Mouse (Mus musculus) Patski (cell line): ENCODE results near the gene Tspan5. TPM values are rescaled to one million over a fixed set of nuclear protein-coding genes. Genes with fewer than 3 reads are reported as not detected.

Experiments used
- ATAC-seq: fragments of 100-300 bp; one replicate; pipeline ENCODE4 v1.8.0; 2021
- CTCF ChIA-PET: fragments of 350-600 bp; sonication (Branson Sonifier 250); formaldehyde crosslinking; loops from one replicate; lab custom pipeline; 2022; ENCODE audit warnings: inconsistent platforms; lab: Charles Lee
- POLR2A ChIA-PET: fragments of 350-600 bp; sonication (Branson Sonifier 250); formaldehyde crosslinking; loops from one replicate; lab custom pipeline; 2022; ENCODE audit warnings: antibody characterized with exemption, inconsistent platforms; lab: Charles Lee
- DNase-seq: peaks from one replicate; pipeline ENCODE4 v3.0.0-alpha.2; 2011; ENCODE audit warnings: low read depth, low spot score
- H3K27me3 ChIP-seq: fragments of 371-371 bp; one replicate; pipeline ENCODE4 v1.5.1; 2021
- CTCF ChIP-seq: fragments of 100-300 bp; IDR thresholded peaks from one replicate; pipeline ENCODE4 v1.5.1; 2021
- in situ Hi-C: fragments of 300-500 bp; cut with MboI; formaldehyde crosslinking; loops from 3 replicates; pipeline ENCODE4 v1.11.1; 2018; ENCODE audit warnings: low pct_unique_long_range_greater_than_20kb, mixed read lengths
- polyA plus RNA-seq: library from polyadenylated mRNA; unstranded; gene quantifications from one replicate; pipeline ENCODE4 v1.2.3, GENCODE M21; 2021

Tspan5 gene
- polyA plus RNA-seq, 1 experiment from 2014 or later, result 62.0 TPM

DNA sequence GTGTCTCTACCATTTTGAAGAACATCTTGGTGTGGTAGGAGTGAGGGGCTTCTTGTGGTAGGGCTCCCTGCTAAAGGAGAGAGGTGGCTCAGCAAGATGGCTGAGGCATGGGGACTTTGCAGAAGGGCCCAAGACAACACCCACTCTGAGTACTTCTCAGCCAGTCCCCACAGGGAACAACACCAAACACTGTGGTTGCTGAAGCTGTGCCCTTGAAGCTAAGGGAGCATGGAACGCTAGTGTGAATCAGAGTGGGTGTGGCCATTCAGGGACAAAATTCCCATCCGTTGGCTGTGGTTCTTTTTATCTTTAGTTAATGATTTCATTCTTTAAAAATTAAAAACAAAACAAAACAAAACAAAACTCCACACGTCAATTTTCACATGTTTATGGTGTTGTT, 22.8 kb downstream of the Tspan5 start:
- ChIA-PET POLR2A (interaction anchor here (1.1 to 3.4 kb wide), 3 partner anchors 9 to 22 kb away, joined by 3 to 16 read pairs (median 6); partner anchors contain the start of gene Tspan5), CTCF (interaction anchor here (1.5 to 2.3 kb wide), 2 partner anchors 9 to 17 kb away, joined by 3 to 8 read pairs; no protein-coding TSS in a partner anchor)
- TF ChIP-seq CTCF, result no peak
- DNase-seq, result peak; percentile 71
- no peaks in the 10 kb centered on the region for H3K27me3 ChIP-seq
- peak; percentile 64 for ATAC-seq
- in situ Hi-C loops, result no loop called here

DNA sequence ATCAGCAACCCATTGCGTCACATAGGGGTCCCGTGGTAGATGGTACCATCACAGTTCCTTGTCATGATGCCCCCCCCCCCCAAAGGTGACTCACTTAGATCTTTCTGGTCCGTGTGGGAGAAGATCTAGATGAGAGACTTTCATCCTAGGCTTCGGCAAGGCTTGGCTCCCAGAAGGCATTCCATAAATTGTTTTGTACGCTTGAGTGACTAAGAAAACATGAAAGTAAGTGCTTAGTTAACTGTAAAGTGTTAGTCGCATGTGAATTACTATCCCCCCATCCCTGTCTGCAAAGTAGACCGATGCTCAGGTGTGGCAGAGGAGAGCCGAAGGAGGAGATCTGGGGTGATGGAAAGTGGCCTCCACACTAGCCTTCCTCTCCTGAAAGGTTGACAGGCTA, 25.0 kb downstream of the Tspan5 start:
- no peak for TF ChIP-seq CTCF
- ChIA-PET CTCF (interaction anchor here (1.2 kb wide), 1 partner anchor 139 kb away, joined by 3 read pairs; no protein-coding TSS in a partner anchor), POLR2A (no interaction called here)
- ATAC-seq (peak; percentile 52), DNase-seq (peak; percentile 83)
- H3K27me3 ChIP-seq, result no peaks in the 10 kb centered on the region
- in situ Hi-C loops, result no loop called here

DNA sequence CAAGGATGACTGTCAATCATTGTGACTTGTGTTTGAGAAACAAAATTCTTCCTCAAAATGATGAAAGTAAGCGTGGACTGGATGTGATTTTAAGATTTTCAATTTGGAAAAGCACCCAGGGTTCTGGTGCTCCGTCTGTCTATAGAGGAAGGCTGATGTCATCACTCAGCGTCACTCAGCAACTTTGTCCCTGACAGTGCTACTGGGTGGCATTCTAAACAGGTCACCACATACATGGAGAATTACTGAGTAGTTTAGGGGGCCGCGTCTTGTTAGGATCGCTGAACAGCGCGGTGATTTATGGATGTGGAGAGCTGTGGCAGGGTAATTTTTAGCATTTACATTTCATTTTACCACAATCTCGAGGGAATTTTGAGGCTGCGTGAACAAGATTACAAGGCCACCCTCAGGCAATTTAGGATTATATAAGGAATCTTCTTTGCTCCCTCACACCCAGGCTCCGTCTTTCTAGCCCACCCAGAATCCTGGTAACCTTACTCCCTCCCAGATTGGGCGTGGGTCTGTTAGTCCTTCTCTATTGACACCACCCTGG, 26.6 kb downstream of the Tspan5 start:
- DNase-seq, result no peak
- CTCF ChIA-PET, result interaction anchor here (0.7 to 1.2 kb wide), 2 partner anchors 8 to 21 kb away, joined by 3 read pairs; no protein-coding TSS in a partner anchor
- in situ Hi-C loops, result no loop called here
- no peak for TF ChIP-seq CTCF
- no peaks in the 10 kb centered on the region for H3K27me3 ChIP-seq
- POLR2A ChIA-PET, result no interaction called here
- ATAC-seq, result no peak

DNA sequence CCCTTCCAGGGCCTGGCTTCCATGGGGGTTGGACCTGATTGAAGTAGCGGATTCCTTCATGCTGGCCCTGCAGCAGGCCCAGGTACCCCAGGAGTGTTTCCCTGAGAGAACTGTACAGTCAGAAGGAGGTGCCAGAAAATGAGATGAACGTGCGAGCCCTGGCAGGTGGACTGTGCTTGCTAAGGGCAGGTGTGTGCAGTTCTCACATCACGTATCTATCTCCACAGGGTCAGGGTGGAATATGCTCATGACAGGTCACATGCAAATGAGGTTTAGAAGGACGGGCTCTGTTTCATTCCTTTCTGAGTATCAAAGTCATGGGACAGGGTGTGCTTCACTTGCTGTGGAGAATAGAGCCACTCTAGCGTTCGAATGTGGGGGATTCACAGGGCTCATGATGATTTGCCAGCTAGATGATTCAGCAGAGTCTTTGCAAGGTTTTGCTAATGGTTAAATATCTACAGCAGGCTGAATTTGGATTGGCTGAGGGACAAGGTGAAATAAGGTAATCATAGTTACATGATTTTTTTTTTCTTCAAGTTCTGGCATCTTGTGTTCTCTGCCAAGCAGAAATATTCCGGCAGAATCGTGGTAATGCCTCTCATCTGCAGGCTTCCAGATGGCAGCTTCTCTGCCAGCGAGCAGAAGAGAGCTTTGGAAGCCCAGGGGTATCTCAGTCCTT, 28.8 kb downstream of the Tspan5 start:
- ChIA-PET POLR2A (interaction anchor here (1.0 to 1.5 kb wide), 3 partner anchors 9 to 29 kb away, joined by 3 to 4 read pairs (median 3); partner anchors contain the start of gene Tspan5), CTCF (interaction anchor here (1.0 to 2.2 kb wide), 5 partner anchors 9 to 108 kb away, joined by 3 to 8 read pairs (median 4); no protein-coding TSS in a partner anchor)
- in situ Hi-C loops, result no loop called here
- ATAC-seq (peak; percentile 81), DNase-seq (peak; percentile 92)
- no peaks in the 10 kb centered on the region for H3K27me3 ChIP-seq
- no peak for TF ChIP-seq CTCF

DNA sequence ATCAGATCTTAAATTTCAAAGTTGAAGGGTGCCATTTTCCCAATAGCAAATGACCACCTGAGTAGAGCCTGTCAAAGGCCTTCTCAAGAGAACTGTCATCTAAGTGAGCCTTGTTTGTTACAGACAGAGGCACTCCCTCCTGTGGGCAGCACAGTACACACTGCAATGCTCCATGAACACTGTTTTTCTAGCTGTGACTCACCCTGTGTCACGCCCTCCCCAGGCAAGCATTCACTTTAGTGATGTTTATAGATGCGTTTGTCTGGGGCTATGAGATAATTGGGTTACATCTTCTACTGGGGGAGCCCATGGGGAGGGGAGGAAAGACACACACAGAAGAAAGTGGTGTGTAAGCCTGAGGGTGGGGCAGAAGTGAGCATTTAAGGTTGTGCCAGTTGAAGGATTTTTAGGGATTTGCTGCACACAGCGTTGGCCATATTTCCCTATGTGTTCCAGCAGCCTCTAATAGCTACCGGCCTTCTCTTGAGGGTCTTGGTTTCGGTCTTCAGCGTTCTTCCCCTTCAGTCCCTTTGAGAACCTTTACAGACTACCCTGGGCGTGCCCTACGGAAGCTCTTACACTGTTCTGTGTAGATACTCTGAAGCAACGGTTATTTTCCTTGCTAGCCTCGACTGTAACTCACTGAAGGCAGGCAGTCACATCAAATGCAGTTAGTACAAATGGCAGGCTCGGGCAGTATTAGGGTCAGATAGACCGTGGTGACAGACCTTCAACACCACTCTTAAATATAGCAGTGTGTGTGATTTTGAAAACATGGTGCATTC, 29.7 kb downstream of the Tspan5 start:
- H3K27me3 ChIP-seq, result no peaks in the 10 kb centered on the region
- CTCF ChIA-PET, result interaction anchor here (0.6 to 2.2 kb wide), 10 partner anchors 10 to 135 kb away, joined by 3 to 8 read pairs (median 4); no protein-coding TSS in a partner anchor
- POLR2A ChIA-PET, result interaction anchor here (1.0 to 1.5 kb wide), 3 partner anchors 10 to 30 kb away, joined by 3 to 4 read pairs (median 3); partner anchors contain the start of gene Tspan5
- peak; percentile 70 for TF ChIP-seq CTCF
- peak; percentile 71 for DNase-seq
- in situ Hi-C loops, result no loop called here
- peak; percentile 57 for ATAC-seq

DNA sequence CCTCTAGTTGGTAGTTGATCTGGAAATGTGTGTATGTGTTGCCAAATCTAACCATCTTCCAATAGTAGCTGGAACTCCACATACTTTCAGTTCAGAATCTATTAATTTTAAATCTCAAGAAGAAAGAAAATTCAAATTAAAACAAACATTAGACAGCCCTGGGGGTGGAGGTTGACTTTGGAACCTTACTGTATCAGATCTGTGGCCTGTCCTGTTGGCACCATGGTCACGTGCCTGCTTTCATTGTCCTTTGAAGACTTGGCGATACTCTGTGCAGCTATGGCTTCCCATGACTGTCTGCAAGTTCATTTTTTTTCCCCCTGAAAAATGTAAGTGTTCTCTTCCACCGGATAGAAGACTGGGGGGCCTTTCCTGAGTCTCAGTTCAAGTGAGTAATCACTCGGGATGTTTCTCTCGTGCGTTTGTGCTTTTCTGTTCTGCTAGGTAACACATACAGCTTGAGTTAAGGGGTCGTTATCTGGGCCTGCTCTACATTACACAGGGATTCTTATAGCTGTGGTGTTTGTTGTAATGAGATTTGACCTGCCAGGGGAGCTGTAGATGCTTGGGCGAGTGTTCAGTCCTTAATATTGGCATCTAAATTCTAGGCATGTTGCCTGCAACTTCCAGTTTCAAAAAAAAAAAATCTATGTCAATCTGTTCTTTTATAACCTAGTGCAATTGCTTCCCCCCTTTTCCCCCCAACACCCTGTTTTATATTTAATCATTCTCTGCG, 32.0 kb downstream of the Tspan5 start:
- in situ Hi-C loops, result no loop called here
- ATAC-seq (no peak), DNase-seq (no peak)
- ChIA-PET POLR2A (interaction anchor here (1.2 kb wide), 1 partner anchor 28 kb away, joined by 3 read pairs; no protein-coding TSS in a partner anchor), CTCF (interaction anchor here (1.3 to 2.1 kb wide), 5 partner anchors 9 to 32 kb away, joined by 3 to 5 read pairs (median 4); no protein-coding TSS in a partner anchor)
- no peak for TF ChIP-seq CTCF
- H3K27me3 ChIP-seq, result no peaks in the 10 kb centered on the region

DNA sequence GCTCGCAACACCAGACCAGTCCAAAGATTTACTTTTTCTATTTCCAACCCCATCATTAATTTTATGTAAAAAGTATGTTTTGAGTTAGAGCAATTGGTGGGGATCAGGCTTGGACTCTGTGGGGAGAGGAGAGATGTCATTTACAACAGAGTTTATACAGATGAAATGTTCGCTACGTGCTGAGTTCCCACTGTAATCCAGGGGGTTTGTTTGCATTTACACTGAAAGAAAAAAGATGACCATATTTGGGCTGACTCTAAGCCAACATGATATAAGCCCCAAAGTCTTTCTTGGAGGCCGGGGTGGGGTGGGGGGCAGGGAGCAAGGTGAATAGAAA, 32.6 kb downstream of the Tspan5 start:
- POLR2A ChIA-PET, result interaction anchor here (1.2 kb wide), 1 partner anchor 29 kb away, joined by 3 read pairs; no protein-coding TSS in a partner anchor
- DNase-seq, result no peak
- H3K27me3 ChIP-seq, result no peaks in the 10 kb centered on the region
- in situ Hi-C loops, result no loop called here
- CTCF ChIA-PET, result interaction anchor here (1.6 kb wide), 1 partner anchor 31 kb away, joined by 3 read pairs; no protein-coding TSS in a partner anchor
- no peak for TF ChIP-seq CTCF
- ATAC-seq, result no peak

DNA sequence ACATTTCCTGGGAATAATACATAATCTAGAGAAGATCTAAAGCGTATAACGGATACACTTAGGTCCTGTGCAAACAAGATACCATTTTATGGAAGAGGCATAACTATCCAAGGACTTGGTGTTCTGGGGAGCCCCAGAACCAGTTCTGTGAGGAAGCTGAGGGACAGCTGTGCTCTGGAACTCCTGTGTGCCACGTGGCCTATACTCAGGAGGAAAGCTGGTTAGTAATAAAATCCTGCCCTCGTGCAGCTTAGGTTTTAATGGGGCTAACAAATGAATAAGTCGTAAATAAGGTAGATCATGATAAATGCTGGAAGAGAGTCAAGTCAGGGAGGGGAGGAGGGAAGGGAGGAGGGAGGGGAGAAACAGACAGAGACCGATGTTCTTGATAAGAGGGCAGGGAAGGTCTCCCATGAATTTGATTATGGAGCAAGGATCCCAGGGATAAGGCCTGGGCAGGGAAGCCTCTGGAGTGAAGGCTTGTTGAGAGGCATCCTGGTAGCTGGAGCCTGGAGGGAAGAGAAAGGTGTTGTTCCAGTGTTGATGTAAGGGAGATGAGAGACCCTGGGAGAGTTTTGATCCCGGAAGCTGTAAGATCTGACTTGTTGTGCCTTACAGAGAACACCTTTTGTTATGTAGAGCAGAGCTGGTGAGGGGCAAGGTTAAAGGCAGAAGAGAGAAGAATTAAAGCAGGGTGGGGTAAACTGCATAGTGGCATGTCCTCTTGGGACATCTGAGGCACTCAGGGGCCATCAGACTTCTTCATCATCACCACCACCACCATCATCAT, 34.1 kb downstream of the Tspan5 start:
- ChIA-PET CTCF (interaction anchor here (0.6 to 1.6 kb wide), 4 partner anchors 8 to 86 kb away, joined by 3 to 6 read pairs (median 3); no protein-coding TSS in a partner anchor), POLR2A (interaction anchor here (0.6 kb wide), 1 partner anchor 28 kb away, joined by 3 read pairs; no protein-coding TSS in a partner anchor)
- H3K27me3 ChIP-seq, result no peaks in the 10 kb centered on the region
- TF ChIP-seq CTCF, result no peak
- in situ Hi-C loops, result no loop called here
- ATAC-seq, result no peak
- DNase-seq, result no peak

DNA sequence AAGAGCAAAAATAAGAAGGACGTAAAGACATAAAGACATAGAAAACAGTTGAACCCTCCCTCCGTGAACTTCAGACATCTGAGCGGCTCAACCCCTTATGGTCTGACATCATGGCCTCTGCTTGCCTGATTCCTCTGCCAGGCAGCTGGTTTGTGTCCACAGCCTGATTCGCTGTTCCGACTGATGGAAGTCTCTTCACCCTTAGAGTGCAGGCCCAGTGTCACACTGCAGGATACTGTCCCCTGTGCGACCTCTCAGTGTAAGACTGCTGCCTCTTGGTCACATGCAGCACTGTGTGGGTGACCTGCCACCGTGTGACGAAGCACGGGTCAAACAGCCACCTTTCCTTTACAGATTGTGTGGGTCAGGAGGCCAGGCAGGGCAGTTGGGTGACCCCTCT, 39.5 kb downstream of the Tspan5 start:
- no peak for TF ChIP-seq CTCF
- ATAC-seq (no peak), DNase-seq (no peak)
- no peaks in the 10 kb centered on the region for H3K27me3 ChIP-seq
- ChIA-PET POLR2A (no interaction called here), CTCF (no interaction called here)
- in situ Hi-C loops, result no loop called here
